Mouse (Mus musculus): ENCODE data around the gene Dnajb6. TPM values are rescaled to one million over a fixed set of nuclear protein-coding genes. Genes with fewer than 3 reads are reported as not detected.
"Not testable (repeated sequence)": the region's sequence is repeated elsewhere in the genome, so short reads cannot be mapped to it uniquely, and the experiment has no call there.

Dnajb6 gene
- polyA plus RNA-seq, 1 experiment from 2014 or later, result 86.4 TPM

DNA sequence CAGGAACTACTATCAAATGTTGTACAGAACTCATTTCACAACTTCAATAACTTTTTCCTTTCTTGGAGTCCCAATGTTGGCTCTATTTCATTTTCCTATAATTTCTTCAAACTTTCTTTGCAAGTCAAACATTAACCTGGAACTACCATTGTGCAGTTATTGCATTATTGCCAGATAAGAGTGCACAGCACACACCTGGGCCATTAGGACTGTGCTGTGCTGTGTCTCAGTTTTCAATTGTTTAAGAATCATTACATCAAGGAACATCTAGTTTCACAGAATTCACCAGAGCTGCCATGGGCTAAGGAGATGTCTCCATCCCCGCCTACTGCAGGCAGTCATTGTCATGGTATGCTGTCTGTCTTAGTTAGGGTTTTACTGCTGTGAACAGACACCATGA lies 73.5 kb downstream of the Dnajb6 start:
- H3K27ac ChIP-seq (replicated peaks), result no peak overlapping the region
- 89% methylated on average over 1 of the region's 1 CpGs for WGBS

DNA sequence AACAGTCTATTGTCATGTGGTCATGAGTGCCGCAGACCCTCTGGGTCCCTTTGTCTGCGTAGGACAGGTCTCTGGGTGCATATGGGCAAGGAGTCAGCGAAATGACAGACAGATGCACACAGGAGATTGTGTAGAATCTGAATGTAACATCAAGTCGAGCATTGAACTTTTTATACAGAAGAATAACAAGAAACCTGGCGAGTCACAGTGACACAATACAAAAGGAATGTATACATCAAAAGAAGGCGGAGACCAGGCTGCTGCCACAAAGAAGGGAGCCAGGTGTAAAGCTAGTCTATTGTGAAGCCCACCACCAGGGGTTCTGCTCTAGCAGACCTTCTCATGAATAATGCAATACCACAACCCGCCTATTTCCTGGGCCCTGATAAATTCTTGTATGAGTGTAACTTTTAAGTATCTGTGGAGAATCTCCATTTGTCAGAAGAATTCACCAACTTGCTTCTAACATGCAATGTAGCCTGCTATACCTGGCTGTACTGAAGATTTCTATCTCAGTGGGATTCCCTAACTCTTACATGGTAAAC lies 76.0 kb downstream of the Dnajb6 start:
- WGBS, result 78% methylated on average over 7 of the region's 7 CpGs
- not testable (repeated sequence) for H3K9ac ChIP-seq; H3K4me2 ChIP-seq; ATAC-seq (ENCODE audit: extremely low read depth, insufficient number of reproducible peaks, low FRiP score, low TSS enrichment); H3K4me3 ChIP-seq; H3K9me3 ChIP-seq; H3K36me3 ChIP-seq; H3K4me1 ChIP-seq; H3K27ac ChIP-seq (replicated peaks); H3K27me3 ChIP-seq (replicated peaks)

More for the DNA sequence above, 73.5 kb downstream of the Dnajb6 start:
- ATAC-seq (ENCODE audit: extremely low read depth, insufficient number of reproducible peaks, low FRiP score, low TSS enrichment), result no peak
- no peak overlapping the region for H3K4me3 ChIP-seq
- no peaks in the 10 kb centered on the region for H3K27me3 ChIP-seq (replicated peaks)
- H3K9ac ChIP-seq, result no peak overlapping the region
- H3K9me3 ChIP-seq, result no peaks in the 10 kb centered on the region
- no peaks in the 10 kb centered on the region for H3K36me3 ChIP-seq
- no peak overlapping the region for H3K4me2 ChIP-seq
- no peaks in the 10 kb centered on the region for H3K4me1 ChIP-seq

GRCm38 (mm10) chr5:29816523-29817242 lies 81.2 kb downstream of the Dnajb6 start:
- Histone ChIP-seq H3K4me3 (no peak overlapping the region), H3K36me3 (no peaks in the 10 kb centered on the region), H3K4me1 (no peaks in the 10 kb centered on the region), H3K27me3 (replicated peaks) (no peaks in the 10 kb centered on the region), H3K9ac (no peak overlapping the region), H3K4me2 (no peak overlapping the region), H3K27ac (replicated peaks) (no peak overlapping the region), H3K9me3 (peaks cover 4% of the 10 kb centered on the region; the same call in 1 of the 2 replicates)
- ATAC-seq (ENCODE audit: extremely low read depth, insufficient number of reproducible peaks, low FRiP score, low TSS enrichment), result no peak
- WGBS, result 96% methylated on average over 5 of the region's 5 CpGs

DNA sequence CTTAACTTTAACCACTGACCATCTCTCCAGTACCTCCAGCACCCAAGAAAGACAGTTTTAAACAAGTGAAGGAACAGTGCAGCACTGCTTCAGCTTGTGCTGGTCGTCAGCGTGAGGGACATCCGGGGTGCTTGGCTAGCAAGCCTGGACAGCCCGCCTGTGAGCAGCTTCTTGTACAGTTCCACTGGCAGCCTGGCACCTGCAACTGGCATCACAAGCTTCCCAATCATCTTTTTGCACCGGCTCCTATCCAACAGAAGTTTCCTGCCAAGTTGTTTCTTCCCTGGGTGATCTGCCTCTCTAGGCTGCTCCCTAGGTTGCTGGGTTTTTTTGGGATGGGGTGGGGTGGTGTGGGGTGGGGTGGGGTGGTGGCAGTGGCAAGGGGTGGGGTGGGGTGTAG lies 81.9 kb downstream of the Dnajb6 start:
- Histone ChIP-seq H3K9ac (no peak overlapping the region), H3K4me2 (no peak overlapping the region), H3K27me3 (replicated peaks) (no peaks in the 10 kb centered on the region), H3K9me3 (peaks cover 4% of the 10 kb centered on the region; the same call in 1 of the 2 replicates), H3K4me1 (no peaks in the 10 kb centered on the region), H3K4me3 (no peak overlapping the region), H3K27ac (replicated peaks) (no peak overlapping the region), H3K36me3 (no peaks in the 10 kb centered on the region)
- no peak for ATAC-seq (ENCODE audit: extremely low read depth, insufficient number of reproducible peaks, low FRiP score, low TSS enrichment)
- 80% methylated on average over 5 of the region's 5 CpGs for WGBS

GRCm38 (mm10) chr5:29818287-29818686 lies 82.8 kb downstream of the Dnajb6 start:
- Histone ChIP-seq H3K4me3 (no peak overlapping the region), H3K27me3 (replicated peaks) (no peaks in the 10 kb centered on the region), H3K4me2 (no peak overlapping the region), H3K9ac (no peak overlapping the region), H3K36me3 (no peaks in the 10 kb centered on the region), H3K27ac (replicated peaks) (no peak overlapping the region), H3K9me3 (peaks cover 4% of the 10 kb centered on the region; the same call in 1 of the 2 replicates), H3K4me1 (no peaks in the 10 kb centered on the region)
- 80% methylated on average over 4 of the region's 4 CpGs for WGBS
- no peak for ATAC-seq (ENCODE audit: extremely low read depth, insufficient number of reproducible peaks, low FRiP score, low TSS enrichment)

GRCm38 (mm10) chr5:29824796-29825195 lies 89.3 kb downstream of the Dnajb6 start:
- Histone ChIP-seq H3K9me3 (no peaks in the 10 kb centered on the region), H3K4me3 (no peak overlapping the region), H3K9ac (no peak overlapping the region), H3K27ac (replicated peaks) (no peak overlapping the region), H3K4me1 (peaks cover 10% of the 10 kb centered on the region), H3K4me2 (no peak overlapping the region), H3K36me3 (no peaks in the 10 kb centered on the region), H3K27me3 (replicated peaks) (peaks cover 5% of the 10 kb centered on the region; the same call in 1 of the 2 replicates)
- 29% methylated on average over 3 of the region's 3 CpGs for WGBS
- ATAC-seq (ENCODE audit: extremely low read depth, insufficient number of reproducible peaks, low FRiP score, low TSS enrichment), result no peak

DNA sequence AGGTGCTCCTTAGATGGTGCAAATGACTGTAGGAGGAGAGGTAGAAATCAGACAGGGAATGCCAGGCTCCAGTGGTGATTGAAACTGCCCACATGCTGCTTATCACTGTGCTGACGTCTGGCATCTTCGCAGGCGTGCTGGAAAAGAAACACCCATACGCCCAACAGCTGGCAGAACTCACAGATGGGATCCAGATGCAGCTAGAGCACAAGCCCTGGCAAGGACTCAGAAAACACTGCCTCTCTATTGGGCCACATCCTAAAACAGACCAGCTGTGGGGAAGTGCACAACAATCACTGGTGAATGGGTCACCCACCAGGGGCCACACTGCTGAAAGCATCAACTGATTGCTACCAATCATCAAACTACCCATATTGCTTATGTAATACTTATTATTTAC lies 91.3 kb downstream of the Dnajb6 start:
- H3K27ac ChIP-seq (replicated peaks), result no peak overlapping the region
- H3K4me3 ChIP-seq, result no peak overlapping the region
- no peak overlapping the region for H3K9ac ChIP-seq
- H3K4me1 ChIP-seq, result peaks cover 10% of the 10 kb centered on the region
- no peaks in the 10 kb centered on the region for H3K36me3 ChIP-seq
- H3K9me3 ChIP-seq, result no peaks in the 10 kb centered on the region
- ATAC-seq (ENCODE audit: extremely low read depth, insufficient number of reproducible peaks, low FRiP score, low TSS enrichment), result no peak
- 21% methylated on average over 4 of the region's 4 CpGs for WGBS
- H3K4me2 ChIP-seq, result no peak overlapping the region
- peaks cover 11% of the 10 kb centered on the region for H3K27me3 ChIP-seq (replicated peaks)

DNA sequence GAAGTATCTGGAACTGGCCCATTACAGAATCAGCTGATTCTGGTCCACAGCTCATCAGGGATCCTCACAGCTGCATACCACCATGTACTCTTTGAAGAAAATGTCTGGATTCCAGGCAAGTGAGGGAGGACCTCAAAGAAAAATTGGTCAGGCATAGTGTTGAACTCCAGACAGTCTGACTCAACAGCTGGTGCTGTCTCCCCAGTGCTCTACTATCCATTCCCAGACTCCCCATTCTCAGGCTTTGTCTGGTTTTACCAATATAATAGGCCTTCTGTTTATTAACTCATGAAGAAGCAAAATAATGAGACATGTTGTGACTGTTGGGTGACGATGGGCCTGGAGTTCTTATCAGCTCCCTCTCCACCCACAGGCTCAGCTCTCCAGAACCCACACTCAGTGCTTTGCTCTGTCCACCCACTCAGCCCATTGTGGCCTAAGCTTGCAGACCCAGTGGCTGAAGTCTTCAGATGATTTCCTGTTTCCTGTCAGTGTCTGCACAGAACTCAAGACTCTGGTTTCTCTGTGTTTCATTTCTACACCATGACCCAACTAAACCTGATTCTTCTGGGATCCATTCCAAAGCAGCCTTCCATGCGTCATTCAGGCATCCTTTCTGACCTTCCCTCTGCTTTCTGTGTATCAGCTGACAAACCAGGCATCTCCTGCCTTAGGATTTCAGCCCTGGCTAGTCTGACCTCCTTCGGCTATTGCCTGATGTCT lies 107.1 kb downstream of the Dnajb6 start:
- H3K27ac ChIP-seq (replicated peaks), result peak overlapping the region; percentile 53
- 31% methylated on average over 3 of the region's 3 CpGs for WGBS
- H3K27me3 ChIP-seq (replicated peaks), result no peaks in the 10 kb centered on the region
- ATAC-seq (ENCODE audit: extremely low read depth, insufficient number of reproducible peaks, low FRiP score, low TSS enrichment), result no peak
- no peaks in the 10 kb centered on the region for H3K36me3 ChIP-seq
- peaks cover 12% of the 10 kb centered on the region for H3K4me1 ChIP-seq
- no peaks in the 10 kb centered on the region for H3K9me3 ChIP-seq
- H3K4me2 ChIP-seq, result no peak overlapping the region
- H3K9ac ChIP-seq, result no peak overlapping the region
- no peak overlapping the region for H3K4me3 ChIP-seq

GRCm38 (mm10) chr5:29845038-29845437 lies 109.5 kb downstream of the Dnajb6 start:
- peaks cover 12% of the 10 kb centered on the region for H3K4me1 ChIP-seq
- WGBS, result 29% methylated on average over 3 of the region's 3 CpGs
- no peaks in the 10 kb centered on the region for H3K27me3 ChIP-seq (replicated peaks)
- no peak overlapping the region for H3K27ac ChIP-seq (replicated peaks)
- no peaks in the 10 kb centered on the region for H3K9me3 ChIP-seq
- H3K4me2 ChIP-seq, result no peak overlapping the region
- no peak overlapping the region for H3K4me3 ChIP-seq
- H3K9ac ChIP-seq, result no peak overlapping the region
- ATAC-seq (ENCODE audit: extremely low read depth, insufficient number of reproducible peaks, low FRiP score, low TSS enrichment), result no peak
- H3K36me3 ChIP-seq, result no peaks in the 10 kb centered on the region

- Histone ChIP-seq H3K4me3 (no peak overlapping the region), H3K9ac (no peak overlapping the region), H3K27ac (replicated peaks) (no peak overlapping the region), H3K27me3 (replicated peaks) (no peaks in the 10 kb centered on the region), H3K36me3 (no peaks in the 10 kb centered on the region), H3K9me3 (no peaks in the 10 kb centered on the region), H3K4me1 (peaks cover 9% of the 10 kb centered on the region), H3K4me2 (no peak overlapping the region)
- 76% methylated on average over 5 of the region's 5 CpGs for WGBS
- ATAC-seq (ENCODE audit: extremely low read depth, insufficient number of reproducible peaks, low FRiP score, low TSS enrichment), result no peak
Measured at GRCm38 (mm10) chr5:29847494-29847893, 112.0 kb downstream of the Dnajb6 start.

GRCm38 (mm10) chr5:29848091-29848490 lies 112.6 kb downstream of the Dnajb6 start:
- H3K27ac ChIP-seq (replicated peaks), result no peak overlapping the region

More at GRCm38 (mm10) chr5:29848091-29848490, 112.6 kb downstream of the Dnajb6 start:
- ATAC-seq (ENCODE audit: extremely low read depth, insufficient number of reproducible peaks, low FRiP score, low TSS enrichment), result no peak
- H3K4me3 ChIP-seq, result no peak overlapping the region
- no peaks in the 10 kb centered on the region for H3K9me3 ChIP-seq
- no peak overlapping the region for H3K9ac ChIP-seq
- no peaks in the 10 kb centered on the region for H3K36me3 ChIP-seq
- H3K27me3 ChIP-seq (replicated peaks), result no peaks in the 10 kb centered on the region
- WGBS, result 46% methylated on average over 2 of the region's 2 CpGs
- peaks cover 3% of the 10 kb centered on the region; the same call in 1 of the 2 replicates for H3K4me1 ChIP-seq
- no peak overlapping the region for H3K4me2 ChIP-seq

Measured in heart, embryonic 13.5 days (tissue).